Mouse (Mus musculus) left cerebral cortex, adult 9 months (tissue): ENCODE measurements at regions not wholly inside any gene's neighbourhood (a gene's known extent, or its start where the extent isn't known, plus 50 kb on each side); places are given as distances from the start of the nearest gene placed in this dataset.

ENCODE experiments used
- DNase-seq, 2 experiments: peaks; one replicate each; pipeline ENCODE4 v3.0.0; 2022; ENCODE audit warnings: low spot score in 2 of 2

DNA sequence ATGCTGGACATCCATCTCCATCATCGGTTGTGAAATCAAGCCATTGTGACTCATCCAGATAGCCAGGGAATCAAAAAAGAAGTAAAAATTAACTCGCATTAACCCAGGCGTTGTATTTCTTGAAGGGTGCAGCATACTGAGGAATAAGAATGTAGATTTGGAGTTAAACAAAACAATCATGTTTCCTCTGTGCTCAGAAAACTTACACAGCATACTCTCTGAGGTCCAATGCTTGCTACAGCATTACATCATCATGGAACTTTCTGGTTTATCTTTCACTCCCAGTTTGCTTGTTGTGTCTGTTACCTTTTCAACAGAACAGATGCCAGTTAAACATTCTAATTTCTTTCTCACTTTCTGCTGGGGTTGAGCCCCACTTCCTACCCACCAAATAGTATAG, 173.1 kb upstream of the Pkn2 start:
- DNase-seq: no peak

GRCm38 (mm10) chr3:143053286-143053993, 171.6 kb upstream of the Pkn2 start:
- no peak for DNase-seq

GRCm38 (mm10) chr3:143040666-143041065, 158.9 kb upstream of the Pkn2 start:
- no peak for DNase-seq

DNA sequence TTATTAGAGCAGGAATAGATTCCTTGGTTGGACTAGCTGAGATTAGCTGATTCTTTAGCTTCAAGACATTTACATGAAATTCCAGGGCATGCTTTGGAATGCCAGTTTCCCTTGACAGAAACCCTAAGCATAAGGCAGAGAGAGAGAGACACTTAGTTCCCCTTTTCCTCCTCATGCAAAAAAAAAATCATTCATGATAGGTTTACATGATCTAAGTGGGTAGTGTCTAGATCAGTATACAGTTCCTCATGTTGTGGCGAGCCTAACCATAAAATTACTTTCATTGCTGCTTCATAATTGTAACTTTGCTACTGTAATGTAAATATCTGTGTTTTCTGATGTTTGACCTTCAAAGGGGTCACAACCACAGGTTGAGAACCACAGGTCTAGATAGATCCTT, 154.3 kb upstream of the Pkn2 start:
- DNase-seq: no peak

- DNase-seq: no peak
These were observed 152.8 kb upstream of the Pkn2 start for GRCm38 (mm10) chr3:143034588-143034987.

DNA sequence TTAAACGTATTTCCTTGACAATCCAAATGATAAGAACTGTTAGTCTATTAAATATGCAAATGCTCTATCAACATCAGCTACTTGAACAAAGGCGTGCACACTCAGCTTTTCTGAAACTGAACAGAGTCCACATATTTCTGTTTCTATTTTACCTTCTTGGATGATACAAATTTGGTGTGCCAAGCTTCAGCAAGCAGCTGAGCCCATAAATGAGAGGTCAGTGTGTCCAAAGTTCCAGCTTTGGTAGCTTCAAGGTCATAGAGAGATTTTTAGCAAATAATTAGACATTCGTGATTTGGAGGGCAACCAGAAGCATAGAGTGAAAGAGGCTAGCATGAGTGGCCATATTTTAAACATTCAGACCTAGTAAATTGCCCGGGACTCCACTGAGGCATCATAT, 140.7 kb upstream of the Pkn2 start:
- no peak for DNase-seq

GRCm38 (mm10) chr3:143021159-143021871, 139.5 kb upstream of the Pkn2 start:
- no peak for DNase-seq

- DNase-seq: no peak
These were observed 135.7 kb upstream of the Pkn2 start for GRCm38 (mm10) chr3:143017480-143017879.

DNA sequence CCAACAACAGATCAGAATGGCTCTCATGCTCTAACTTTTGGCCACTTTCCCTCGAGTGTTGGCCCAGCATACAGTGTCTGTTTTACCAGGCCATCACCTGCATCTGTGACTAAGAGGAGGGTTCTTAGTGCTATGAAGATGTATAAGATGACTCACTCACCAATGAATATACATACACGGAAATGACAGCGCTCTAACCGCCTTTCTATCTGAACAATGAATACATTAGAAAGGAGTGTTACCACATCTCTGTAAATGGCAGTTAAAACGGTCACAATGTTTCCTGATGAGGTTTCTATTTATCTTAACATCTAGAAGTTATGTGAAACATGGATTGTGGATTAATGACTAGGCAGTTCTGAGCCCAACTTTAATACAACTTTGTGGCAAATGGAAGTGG, 135.0 kb upstream of the Pkn2 start:
- DNase-seq: no peak

DNA sequence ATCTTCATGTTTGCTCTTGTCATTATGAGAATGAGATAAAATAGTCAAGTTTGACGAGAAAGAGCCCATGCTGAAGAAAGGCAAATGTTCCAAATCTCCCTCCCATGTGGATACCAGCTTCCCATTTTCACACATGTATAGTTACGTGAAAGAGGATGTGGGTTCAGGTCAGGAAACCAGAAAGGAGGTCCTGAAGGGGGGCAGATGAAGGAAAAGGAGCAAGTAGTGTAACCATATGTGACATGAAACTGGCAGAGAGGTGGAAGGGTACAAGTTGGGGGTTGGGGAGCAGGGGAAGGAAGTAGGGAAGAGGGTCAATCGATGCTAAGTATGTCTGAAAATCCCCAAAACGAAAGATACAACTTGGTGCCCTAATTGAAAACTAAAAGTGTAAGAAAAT, 132.6 kb upstream of the Pkn2 start:
- DNase-seq: no peak

GRCm38 (mm10) chr3:143007047-143007446, 125.2 kb upstream of the Pkn2 start:
- DNase-seq: no peak

DNA sequence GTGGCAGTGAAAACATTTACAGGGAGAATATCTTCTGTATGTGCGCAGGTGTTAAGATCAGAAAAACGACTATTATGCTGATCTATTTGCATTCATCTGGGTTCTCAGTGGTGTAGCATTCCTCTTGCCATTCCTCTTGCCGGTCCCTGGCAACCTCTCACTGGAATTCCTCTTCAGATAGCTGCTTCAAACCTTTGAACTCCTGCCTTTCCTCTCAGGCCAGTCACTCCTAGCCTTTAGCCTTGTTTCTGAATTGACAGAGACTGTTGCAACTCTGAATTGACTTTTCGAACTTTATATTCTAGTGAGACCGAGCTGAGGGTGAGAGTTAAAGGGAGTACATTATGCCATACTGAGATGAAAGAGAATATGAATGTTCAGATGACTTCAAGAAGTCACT, 120.1 kb upstream of the Pkn2 start:
- DNase-seq: no peak

DNA sequence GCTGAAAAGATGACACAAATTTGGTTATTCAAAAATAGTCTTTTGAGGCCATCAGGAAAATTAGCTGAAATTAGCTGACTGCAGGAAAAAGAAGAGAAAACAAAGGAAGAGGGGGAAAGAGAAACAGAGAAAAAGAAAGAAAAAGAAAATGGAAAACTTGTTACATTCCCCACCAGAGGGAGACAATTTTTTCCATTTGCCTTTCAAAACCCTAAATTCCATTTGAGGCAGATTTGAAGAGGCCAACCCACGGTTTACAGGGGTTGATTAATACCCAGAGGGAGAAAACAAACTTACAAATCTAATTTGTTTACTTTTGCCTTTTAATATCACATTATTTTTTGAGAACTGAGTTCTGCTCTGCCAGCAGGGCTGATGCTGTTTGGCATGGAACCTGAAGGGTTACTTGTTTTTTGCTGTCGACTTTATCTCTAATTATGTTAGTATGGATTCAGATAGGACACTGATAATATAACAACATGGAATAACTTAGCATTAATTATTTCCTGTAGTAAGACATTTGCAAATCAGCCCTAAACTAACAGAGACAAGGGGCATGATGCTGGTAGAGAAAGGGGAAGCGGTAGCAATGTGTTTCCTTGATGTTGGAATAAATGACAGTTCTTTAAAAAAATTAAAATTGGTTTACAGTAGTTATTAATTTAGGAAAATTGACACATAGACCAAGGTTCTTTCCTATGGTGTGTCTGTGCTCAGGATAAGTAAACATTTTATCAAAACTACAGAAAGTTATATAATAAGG, 114.4 kb upstream of the Pkn2 start:
- no peak for DNase-seq

GRCm38 (mm10) chr3:142984547-142984946, 102.7 kb upstream of the Pkn2 start:
- DNase-seq: no peak

DNA sequence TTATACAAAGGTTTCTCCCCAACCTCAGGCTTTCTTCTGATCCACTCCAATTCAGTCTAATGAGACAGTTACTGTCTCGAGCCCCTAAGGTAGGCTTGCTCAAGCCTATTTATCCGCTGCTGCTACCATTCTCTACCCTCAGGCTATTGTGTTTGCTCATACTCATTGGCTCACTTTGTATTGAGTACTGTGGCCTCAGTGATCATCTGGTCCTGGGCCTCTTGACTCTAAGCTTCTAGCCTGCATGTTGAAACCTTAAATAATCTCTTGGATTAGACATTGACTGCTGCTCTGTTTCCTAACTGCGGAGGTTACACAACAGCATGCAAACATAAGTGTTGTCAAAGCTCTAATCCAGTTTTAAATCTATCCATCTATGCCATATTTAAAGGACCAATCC, 99.4 kb upstream of the Pkn2 start:
- DNase-seq: no peak

- peak; percentile 6 to 23 for DNase-seq
These were observed 97.4 kb upstream of the Pkn2 start for GRCm38 (mm10) chr3:142979161-142979560.

GRCm38 (mm10) chr3:142976519-142977394, 95.0 kb upstream of the Pkn2 start:
- no peak for DNase-seq

- DNase-seq: no peak
These were observed 93.8 kb upstream of the Pkn2 start for GRCm38 (mm10) chr3:142975606-142976005.

DNA sequence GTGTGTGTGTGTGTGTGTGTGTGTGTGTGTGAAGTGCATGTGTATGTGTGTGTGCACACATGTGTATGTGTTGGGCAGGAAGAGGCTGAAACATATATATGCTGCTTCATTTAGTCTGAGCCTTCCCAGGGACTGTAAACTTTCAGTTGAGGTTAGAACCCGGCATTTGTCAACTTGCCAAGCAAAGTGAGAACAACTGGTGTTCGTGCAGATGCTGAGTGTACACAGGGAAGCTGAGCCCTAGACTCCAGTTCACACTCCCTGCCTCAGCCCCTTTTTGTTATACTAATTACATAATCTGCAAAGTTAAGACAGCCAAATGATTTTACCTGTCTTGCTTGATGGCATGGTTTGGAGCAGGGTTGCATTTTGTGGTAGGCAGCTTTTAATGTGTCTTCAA, 87.7 kb upstream of the Pkn2 start:
- no peak for DNase-seq

DNA sequence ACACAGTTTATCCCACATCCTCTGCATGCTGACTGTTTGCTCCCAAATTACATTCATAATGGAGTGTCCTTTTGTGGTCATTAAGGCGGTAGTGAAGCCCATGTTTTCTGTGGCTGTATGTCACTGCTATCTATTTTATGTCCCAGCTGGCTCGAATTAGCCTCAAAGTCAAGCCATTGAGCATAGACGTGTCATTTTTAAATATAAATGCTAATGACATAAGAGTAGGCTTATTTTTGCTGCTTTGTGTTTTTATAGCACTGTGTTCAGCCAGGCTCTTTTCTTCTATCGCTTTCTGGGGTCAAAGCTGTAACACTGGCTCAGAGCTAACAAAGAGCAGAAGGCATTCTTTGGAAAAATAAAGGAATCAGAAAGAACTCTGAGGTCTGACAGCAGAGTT, 83.8 kb upstream of the Pkn2 start:
- DNase-seq: no peak

DNA sequence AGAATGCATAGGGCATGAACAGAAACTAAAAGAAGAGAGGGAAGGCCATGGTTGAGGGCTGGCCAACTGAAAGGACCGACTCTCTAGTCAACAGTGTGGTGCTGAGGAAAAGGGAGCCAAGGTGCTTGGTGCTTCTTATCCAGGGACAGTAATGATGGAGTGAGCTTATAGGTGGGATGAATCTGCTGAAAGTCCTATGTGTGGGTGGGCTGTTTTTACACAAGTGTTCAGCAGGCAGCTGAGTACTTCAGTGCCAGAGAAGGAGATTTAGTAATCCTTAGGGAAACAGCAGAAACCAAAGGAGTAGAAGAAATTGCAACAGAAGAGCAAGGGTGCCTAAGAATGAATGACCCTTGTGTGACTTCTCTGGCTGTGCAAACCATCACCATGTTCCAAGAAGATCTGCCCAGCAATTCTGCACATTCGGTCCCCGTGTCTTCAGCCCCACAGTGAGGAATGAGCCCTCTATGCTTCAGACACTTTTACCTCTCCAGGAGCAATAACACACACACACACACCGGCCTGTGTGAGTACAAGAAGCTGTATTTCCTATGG, 82.1 kb upstream of the Pkn2 start:
- no peak for DNase-seq

- DNase-seq: no peak
These were observed 76.0 kb upstream of the Pkn2 start for GRCm38 (mm10) chr3:142957768-142958167.
